Comparison of ENCODE assay signal across 37 mouse cellular contexts in genomic region chr1:34443124-34443523, GRCm38 (mm10). TPM values are rescaled to one million over a fixed set of nuclear protein-coding genes. Genes with fewer than 3 reads are reported as not detected.
"Had no signal": no experiment of that assay in that cellular context is flagged by ENCODE, and none has a peak within 500 bp of the region (broad histone marks: within the 10 kb centered on the region; RNA-seq: fewer than 3 reads in every experiment).

No protein-coding gene starts in this region.

- H3K27me3 ChIP-seq: heart, embryonic 13.5 days; heart, embryonic 15.5 days; kidney, embryonic 15.5 days; limb, embryonic 13.5 days; limb, embryonic 15.5 days; liver, embryonic 12.5 days had no signal

- H3K4me2 ChIP-seq: heart, embryonic 11.5 days; heart, embryonic 13.5 days; heart, embryonic 15.5 days; hindbrain, embryonic 14.5 days; kidney, embryonic 15.5 days; limb, embryonic 13.5 days; limb, embryonic 15.5 days; liver, embryonic 12.5 days had no signal

- H3K4me3 ChIP-seq: heart, adult 2 months; heart, embryonic 13.5 days; heart, embryonic 15.5 days; kidney, embryonic 15.5 days; limb, embryonic 13.5 days; limb, embryonic 15.5 days; liver, embryonic 12.5 days had no signal

- DNase-seq: gastrocnemius, postnatal 14 days; gastrocnemius, postnatal 36 days; heart, adult 2 months; heart, postnatal 14 days; heart, postnatal 36 days; kidney, adult 11 months; kidney, adult 2 months; kidney, adult 9 months; kidney, postnatal 14 days; kidney, postnatal 36 days; layer of hippocampus, postnatal 36 days; left cerebral cortex, postnatal 4 days had no signal

- ATAC-seq: hindbrain, embryonic 16.5 days; liver, embryonic 12.5 days had no signal

- H3K27ac ChIP-seq: heart, adult 2 months; heart, embryonic 13.5 days; heart, embryonic 15.5 days; hindbrain, embryonic 14.5 days; kidney, embryonic 15.5 days; kidney, postnatal 0 days; limb, embryonic 13.5 days; limb, embryonic 15.5 days; liver, embryonic 12.5 days; liver, embryonic 14.5 days had no signal

- H3K9me3 ChIP-seq: heart, embryonic 13.5 days; heart, embryonic 15.5 days; kidney, embryonic 15.5 days; limb, embryonic 13.5 days; limb, embryonic 15.5 days; liver, embryonic 12.5 days had no signal

- H3K9ac ChIP-seq: heart, embryonic 13.5 days; heart, embryonic 15.5 days; hindbrain, embryonic 14.5 days; kidney, embryonic 15.5 days; limb, embryonic 13.5 days; limb, embryonic 15.5 days; liver, embryonic 12.5 days; liver, embryonic 14.5 days had no signal

RNA-seq across cellular contexts. Expression of gene Prss39, which starts 55.1 kb away (rescaled TPM):
- total RNA-seq: gastrocnemius, adult 18-20 months; gastrocnemius, adult 8-10 months; gastrocnemius, postnatal 14 days; gastrocnemius, postnatal 36 days; heart, adult 2 months; heart, postnatal 14 days; heart, postnatal 36 days; layer of hippocampus, adult 18-20 months; layer of hippocampus, postnatal 10 days; layer of hippocampus, postnatal 36 days; left cerebral cortex, adult 18-20 months; left cerebral cortex, adult 8-10 months; left cerebral cortex, postnatal 10 days; left cerebral cortex, postnatal 25 days; left cerebral cortex, postnatal 4 days; liver, adult 2 months had no signal
- polyA plus RNA-seq: heart, embryonic 11.5 days; heart, embryonic 13.5 days; heart, embryonic 15.5 days; heart, postnatal 0 days; hindbrain, embryonic 11.5 days; hindbrain, embryonic 14.5 days; hindbrain, embryonic 16.5 days; intestine, embryonic 14.5 days; kidney, embryonic 15.5 days; kidney, postnatal 0 days; limb, embryonic 11.5 days; limb, embryonic 13.5 days; limb, embryonic 15.5 days; liver, adult 2 months; liver, embryonic 12.5 days; liver, embryonic 14.5 days; liver, embryonic 16.5 days had no signal
